Mouse (Mus musculus) forebrain, embryonic 10.5 days (tissue): Measurements from ENCODE around the gene Cptp. TPM values are rescaled to one million over a fixed set of nuclear protein-coding genes. Genes with fewer than 3 reads are reported as not detected.
A peak's percentile ranks its signal among the peaks of the same experiment; 100 is the strongest.

Experiments used
- DNase-seq: peaks from one replicate; pipeline ENCODE4 v3.0.0-alpha.2; 2017; ENCODE audit warnings: low spot score; ENCODE audit errors: extremely low spot score
- H3K27ac ChIP-seq: fragments of 300-500 bp; sonication (generic); 2 replicates; pipeline ENCODE4 v1.5.1; 2016; ENCODE audit warnings: mild to moderate bottlenecking
- H3K27me3 ChIP-seq: fragments of 300-500 bp; sonication (generic); 2 replicates; pipeline ENCODE4 v1.6.1; 2016; ENCODE audit warnings: mild to moderate bottlenecking; ENCODE audit not compliant: poor library complexity, severe bottlenecking
- H3K36me3 ChIP-seq: fragments of 300-500 bp; sonication (generic); replicated peaks from 2 replicates; pipeline ENCODE4 v1.6.1; 2016; ENCODE audit warnings: mild to moderate bottlenecking, moderate library complexity
- H3K4me1 ChIP-seq: fragments of 300-500 bp; sonication (generic); 2 replicates; pipeline ENCODE4 v1.6.1; 2016
- H3K4me3 ChIP-seq: fragments of 300-500 bp; sonication (generic); 2 replicates; pipeline ENCODE4 v1.5.1; 2016; ENCODE audit warnings: mild to moderate bottlenecking, moderate library complexity
- H3K9me3 ChIP-seq: fragments of 300-500 bp; sonication (generic); 2 replicates; pipeline ENCODE4 v1.6.1; 2016; ENCODE audit warnings: mild to moderate bottlenecking, moderate library complexity
- WGBS: fragments of 180-500 bp; shearing (Covaris S2); methylation state at CpG from one replicate; pipeline ENCODE4 v1.1.7; 2016; 5-methylcytosine and 5-hydroxymethylcytosine counted together
- polyA plus RNA-seq: library from polyadenylated mRNA; unstranded; fragments of >200 nt; fragmentation: Nextera tagmentation; extraction: Ambion mirVana; gene quantifications from 2 replicates; pipeline ENCODE4 v1.2.1, GENCODE M21; 2016

Gene Cptp
- polyA plus RNA-seq, 1 experiment from 2014 or later = 24.0 TPM

DNA sequence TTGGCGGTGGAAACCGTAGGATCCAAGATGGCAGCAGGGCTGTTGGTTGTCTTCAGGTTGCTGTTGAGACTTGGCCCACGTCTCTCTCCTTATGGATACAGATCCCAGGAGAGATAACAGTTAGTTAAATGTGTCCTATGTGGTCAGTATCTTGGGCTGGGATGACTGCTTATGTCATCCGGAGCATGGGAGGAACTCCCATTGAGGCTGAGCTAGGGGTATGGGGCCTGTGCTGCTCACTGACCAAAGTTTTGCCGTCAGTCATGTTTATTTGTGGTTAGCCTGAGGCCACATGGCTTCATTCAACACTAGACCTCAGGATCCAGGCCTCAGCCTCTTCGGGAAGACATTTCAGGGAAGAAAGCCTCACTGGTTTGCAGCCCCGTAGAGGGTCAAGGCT lies 2.2 kb upstream of the Cptp start:
- WGBS = 96% methylated on average over 7 of the region's 7 CpGs
- Histone ChIP-seq H3K9me3 (no peaks in the 10 kb centered on the region), H3K4me1 (peaks cover 26% of the 10 kb centered on the region), H3K4me3 (no peak overlapping the region), H3K36me3 (peaks cover 62% of the 10 kb centered on the region), H3K27ac (no peak overlapping the region), H3K27me3 (no peaks in the 10 kb centered on the region)
- DNase-seq = no peak

DNA sequence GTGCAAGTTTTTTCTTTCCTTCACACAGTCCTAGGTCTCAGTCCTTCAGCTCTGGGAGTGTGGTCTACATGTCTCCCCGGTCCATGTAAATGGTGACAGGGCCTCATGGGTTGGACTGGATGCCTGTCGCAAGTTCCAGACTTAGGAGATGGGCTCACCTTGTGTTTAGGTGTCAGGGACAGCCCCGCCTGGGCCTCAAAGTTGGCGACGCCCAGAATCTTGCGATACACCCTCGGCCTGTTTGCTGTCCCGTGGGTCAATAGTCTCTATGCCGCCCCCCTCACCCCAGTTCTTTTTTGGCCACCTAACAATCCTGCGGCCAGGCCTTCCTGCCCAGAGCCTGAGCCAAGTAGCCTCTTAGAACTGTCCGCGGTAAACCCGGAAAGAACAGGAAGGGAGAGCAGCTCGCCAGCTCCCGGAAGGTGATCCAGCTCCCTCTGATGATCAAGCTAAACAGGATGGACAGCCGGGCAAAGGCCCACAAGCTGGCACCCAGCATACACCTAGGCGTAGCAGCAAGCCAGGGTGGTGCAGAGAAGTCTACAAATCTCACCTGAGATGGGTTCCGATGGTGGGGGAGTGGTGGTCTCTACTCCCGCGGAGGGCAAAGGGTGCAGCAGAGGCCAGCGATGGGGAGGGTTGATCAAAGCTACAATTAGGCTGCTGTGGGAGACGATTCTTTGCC lies 484 bp downstream of the Cptp start:
- peaks cover 56% of the 10 kb centered on the region for H3K36me3 ChIP-seq
- WGBS = 14% methylated on average over 22 of the region's 22 CpGs

DNA sequence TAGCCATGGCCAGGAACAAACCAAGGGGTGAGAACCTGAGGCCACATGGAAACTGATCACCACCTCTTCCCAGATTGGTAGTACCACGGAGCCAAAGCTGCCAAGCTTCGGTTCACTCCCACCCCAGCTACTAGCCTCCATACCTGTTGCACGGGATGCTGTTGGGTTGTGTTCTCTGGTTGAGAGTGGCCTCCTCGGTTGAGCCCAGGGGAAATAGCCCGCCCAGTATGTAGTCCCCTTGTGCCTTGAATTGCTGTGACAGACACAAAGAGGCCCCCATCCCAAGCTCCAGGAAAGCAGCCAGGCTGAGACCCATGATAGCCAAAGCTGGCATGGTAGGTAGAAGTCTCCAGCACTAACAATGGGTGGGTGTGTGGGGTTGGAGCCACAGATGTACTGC lies 6.2 kb downstream of the Cptp start, which contains the start of gene Tas1r3:
TSS of gene Tas1r3 (minus strand) at position 362 of the 400 bp plus-strand sequence.
- no peak for DNase-seq
- H3K4me3 ChIP-seq = no peak within 1 kb of the TSS
- H3K27ac ChIP-seq = no peak within 1 kb of the TSS
- no peaks in the 10 kb centered on the region for H3K9me3 ChIP-seq
- no peaks in the 10 kb centered on the region for H3K27me3 ChIP-seq
- H3K4me1 ChIP-seq = no peaks in the 10 kb centered on the region
- 83% methylated on average over 5 of the region's 5 CpGs for WGBS
- H3K36me3 ChIP-seq = peaks cover 66% of the 10 kb centered on the region

More for the DNA sequence above, 484 bp downstream of the Cptp start:
- peaks cover 26% of the 10 kb centered on the region for H3K4me1 ChIP-seq
- H3K9me3 ChIP-seq = no peaks in the 10 kb centered on the region
- H3K27ac ChIP-seq = peak overlapping the region; percentile 88
- DNase-seq = no peak
- peak overlapping the region; percentile 84 for H3K4me3 ChIP-seq
- no peaks in the 10 kb centered on the region for H3K27me3 ChIP-seq

DNA sequence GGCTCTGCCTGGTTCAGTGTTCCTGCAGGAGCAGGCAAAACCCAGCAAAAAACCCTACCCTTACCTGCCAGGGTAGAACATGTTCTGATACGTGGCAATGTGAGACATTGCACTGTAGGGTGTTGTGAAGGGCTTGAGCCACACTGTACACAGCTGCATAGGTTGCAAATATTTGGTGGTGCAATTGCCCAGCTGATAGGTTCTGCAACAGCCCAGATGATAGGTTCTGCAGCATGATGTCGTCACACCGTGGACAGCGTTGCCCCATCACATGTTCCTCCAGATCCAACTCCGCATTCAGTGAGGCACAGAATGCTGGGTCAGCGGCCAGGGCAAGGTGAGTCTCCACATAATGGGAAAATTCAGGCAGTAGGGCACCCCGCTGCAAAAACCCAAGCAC lies 7.5 kb downstream of the Cptp start:
- H3K27ac ChIP-seq = no peak overlapping the region
- no peak for DNase-seq
- H3K36me3 ChIP-seq = peaks cover 76% of the 10 kb centered on the region
- no peaks in the 10 kb centered on the region for H3K4me1 ChIP-seq
- WGBS = 91% methylated on average over 7 of the region's 7 CpGs
- H3K9me3 ChIP-seq = no peaks in the 10 kb centered on the region
- no peak overlapping the region for H3K4me3 ChIP-seq
- no peaks in the 10 kb centered on the region for H3K27me3 ChIP-seq

DNA sequence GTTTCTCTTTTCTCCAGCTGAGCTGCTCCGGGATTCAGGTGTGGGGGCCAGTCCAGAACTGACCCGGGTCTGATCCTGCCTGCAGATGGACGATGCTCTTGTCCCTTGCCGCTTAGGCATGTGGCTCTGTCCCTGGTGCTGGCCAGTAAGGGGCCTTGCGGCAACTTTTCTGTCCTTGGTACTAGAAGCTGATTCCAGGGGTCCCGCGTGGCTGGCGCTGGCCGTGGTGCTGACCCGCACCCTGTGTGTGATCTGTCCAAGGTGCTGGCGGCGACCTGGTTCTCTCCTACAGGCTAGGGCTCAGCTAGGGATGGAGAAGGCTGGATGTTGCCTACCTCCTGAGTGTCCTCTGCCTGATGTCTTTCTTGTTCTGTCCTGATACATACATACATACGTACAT lies 9.9 kb downstream of the Cptp start:
- Histone ChIP-seq H3K36me3 (peaks cover 77% of the 10 kb centered on the region), H3K4me1 (no peaks in the 10 kb centered on the region), H3K27me3 (no peaks in the 10 kb centered on the region), H3K9me3 (no peaks in the 10 kb centered on the region), H3K4me3 (no peak overlapping the region), H3K27ac (no peak overlapping the region)
- WGBS = 31% methylated on average over 13 of the region's 13 CpGs
- peak; percentile 74 for DNase-seq

DNA sequence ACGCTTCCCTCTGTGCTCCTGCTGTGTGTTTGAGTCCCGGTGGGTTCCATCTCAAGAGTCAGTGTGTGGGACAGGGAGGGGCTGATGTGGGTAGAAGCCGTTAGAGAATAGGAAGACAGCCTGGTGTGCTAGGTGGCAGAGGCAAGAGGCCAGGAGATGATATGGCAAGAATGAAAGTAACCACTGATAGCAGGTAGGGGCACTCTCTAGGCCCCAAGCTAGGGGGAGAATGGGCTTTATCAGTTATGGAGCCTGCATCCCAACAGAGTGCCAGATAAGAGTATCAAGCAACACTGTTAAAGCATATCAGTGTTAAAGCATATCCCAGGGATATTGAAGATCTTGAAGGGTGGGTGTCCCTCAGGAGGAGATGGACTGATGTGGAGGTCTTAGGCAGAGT lies 12.4 kb downstream of the Cptp start:
- 92% methylated on average over 3 of the region's 3 CpGs for WGBS
- H3K36me3 ChIP-seq = peaks cover 94% of the 10 kb centered on the region
- H3K4me3 ChIP-seq = no peak overlapping the region
- H3K9me3 ChIP-seq = no peaks in the 10 kb centered on the region
- H3K27me3 ChIP-seq = no peaks in the 10 kb centered on the region
- DNase-seq = no peak
- no peak overlapping the region for H3K27ac ChIP-seq
- H3K4me1 ChIP-seq = no peaks in the 10 kb centered on the region

DNA sequence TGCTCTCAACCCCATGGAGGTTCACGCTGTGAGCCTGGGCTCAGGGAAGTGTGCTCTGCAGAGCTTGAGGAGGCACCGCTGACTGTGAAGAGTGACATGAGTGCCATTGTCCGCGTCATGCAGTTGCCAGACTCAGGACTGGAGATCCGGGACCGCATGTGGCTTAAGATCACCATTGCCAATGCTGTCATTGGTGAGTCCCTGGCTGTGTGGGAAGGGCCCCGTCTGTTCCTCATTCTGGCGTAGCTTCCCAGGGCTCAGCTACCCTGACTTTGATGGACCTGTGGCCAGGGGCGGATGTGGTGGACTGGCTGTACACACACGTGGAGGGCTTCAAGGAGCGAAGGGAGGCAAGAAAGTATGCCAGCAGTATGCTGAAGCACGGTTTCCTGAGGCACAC lies 13.2 kb downstream of the Cptp start:
- Histone ChIP-seq H3K27me3 (no peaks in the 10 kb centered on the region), H3K9me3 (no peaks in the 10 kb centered on the region), H3K27ac (no peak overlapping the region), H3K4me3 (no peak overlapping the region), H3K4me1 (no peaks in the 10 kb centered on the region), H3K36me3 (peaks cover 89% of the 10 kb centered on the region)
- WGBS = 93% methylated on average over 12 of the region's 12 CpGs
- no peak for DNase-seq

DNA sequence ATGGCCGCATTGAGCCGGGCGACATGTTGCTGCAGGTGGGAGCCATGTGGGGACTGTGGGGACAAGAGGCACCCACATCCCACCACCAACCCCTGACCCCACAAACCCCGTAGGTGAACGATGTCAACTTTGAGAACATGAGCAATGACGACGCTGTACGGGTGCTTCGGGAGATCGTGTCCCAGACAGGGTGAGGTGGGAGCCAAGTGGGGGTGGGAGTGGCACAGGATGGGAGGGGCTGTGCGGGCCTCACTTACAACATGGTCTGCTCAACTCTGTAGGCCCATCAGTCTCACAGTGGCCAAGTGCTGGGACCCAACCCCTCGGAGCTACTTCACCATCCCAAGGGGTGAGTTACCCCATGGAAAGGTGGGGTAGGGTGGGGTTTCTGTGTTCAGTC lies 14.2 kb downstream of the Cptp start:
- WGBS = 98% methylated on average over 12 of the region's 12 CpGs
- Histone ChIP-seq H3K4me3 (no peak overlapping the region), H3K27me3 (no peaks in the 10 kb centered on the region), H3K9me3 (no peaks in the 10 kb centered on the region), H3K36me3 (peaks cover 87% of the 10 kb centered on the region), H3K27ac (no peak overlapping the region), H3K4me1 (peaks cover 6% of the 10 kb centered on the region)
- no peak for DNase-seq

DNA sequence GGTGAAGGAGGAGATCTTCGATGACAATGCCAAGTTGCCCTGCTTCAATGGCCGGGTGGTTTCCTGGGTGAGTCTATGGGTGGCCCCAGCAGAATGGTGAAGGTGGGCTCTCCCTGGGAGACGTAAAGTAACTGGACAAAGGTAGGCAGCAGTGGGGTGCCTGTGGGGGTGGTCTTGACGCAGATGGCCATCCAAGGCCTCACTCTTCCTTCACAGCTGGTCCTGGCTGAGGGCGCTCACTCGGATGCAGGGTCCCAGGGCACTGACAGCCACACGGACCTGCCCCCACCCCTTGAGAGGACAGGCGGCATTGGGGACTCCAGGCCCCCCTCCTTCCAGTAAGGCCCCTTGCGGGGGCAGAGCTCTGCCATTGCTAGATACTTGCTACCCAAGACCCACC lies 15.8 kb downstream of the Cptp start:
- WGBS = 92% methylated on average over 9 of the region's 9 CpGs
- no peak overlapping the region for H3K27ac ChIP-seq
- H3K27me3 ChIP-seq = no peaks in the 10 kb centered on the region
- no peaks in the 10 kb centered on the region for H3K9me3 ChIP-seq
- H3K4me1 ChIP-seq = peaks cover 22% of the 10 kb centered on the region
- DNase-seq = no peak
- no peak overlapping the region for H3K4me3 ChIP-seq
- H3K36me3 ChIP-seq = peaks cover 73% of the 10 kb centered on the region

DNA sequence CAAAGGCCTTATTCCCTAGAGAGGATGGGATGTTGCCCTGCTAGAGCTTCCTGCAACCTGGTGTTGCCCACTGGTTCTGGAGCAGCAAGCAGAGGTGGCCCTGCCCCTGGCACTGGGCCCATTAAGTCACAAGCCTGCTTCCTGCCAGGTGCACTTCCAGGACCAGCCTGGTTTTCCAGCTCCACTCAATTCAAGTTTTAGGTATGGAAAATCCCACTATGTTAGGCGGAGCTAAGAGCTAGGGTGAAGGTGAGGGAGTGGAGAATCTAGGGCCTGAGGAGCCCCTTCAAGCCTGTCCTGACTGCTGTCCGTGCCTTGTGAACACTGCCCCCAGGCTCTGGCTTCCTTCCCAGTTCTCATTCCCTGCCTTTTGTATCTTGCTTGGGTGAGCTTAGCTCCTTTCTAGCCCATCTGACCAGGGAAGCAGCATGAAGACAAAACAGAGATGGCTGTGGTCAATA lies 17.3 kb downstream of the Cptp start:
- Histone ChIP-seq H3K9me3 (no peaks in the 10 kb centered on the region), H3K27me3 (no peaks in the 10 kb centered on the region), H3K27ac (no peak overlapping the region), H3K36me3 (peaks cover 59% of the 10 kb centered on the region), H3K4me1 (peaks cover 33% of the 10 kb centered on the region), H3K4me3 (no peak overlapping the region)
- DNase-seq = no peak
- 86% methylated on average over 2 of the region's 2 CpGs for WGBS

DNA sequence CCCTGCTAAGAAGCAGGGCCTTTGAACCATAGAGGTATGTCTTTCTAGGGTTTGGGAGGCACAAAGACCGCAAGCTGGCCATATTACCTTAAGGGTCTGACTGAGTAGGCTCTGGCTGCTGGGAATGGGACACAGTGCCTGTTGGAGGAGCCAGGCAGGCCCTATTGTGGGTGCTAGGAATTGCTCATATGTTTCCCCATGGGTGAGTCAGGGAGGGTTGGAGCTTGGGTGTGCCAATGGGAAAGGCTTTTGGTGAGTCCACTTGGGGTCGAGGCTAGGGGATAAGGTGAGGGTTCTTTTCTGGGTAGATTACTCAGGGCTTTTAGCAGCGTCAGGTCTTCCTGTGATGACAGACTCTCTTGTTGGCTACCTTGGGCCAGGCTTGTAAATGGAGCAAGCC lies 17.9 kb downstream of the Cptp start:
- Histone ChIP-seq H3K27me3 (no peaks in the 10 kb centered on the region), H3K9me3 (no peaks in the 10 kb centered on the region), H3K4me1 (peaks cover 39% of the 10 kb centered on the region), H3K36me3 (peaks cover 53% of the 10 kb centered on the region), H3K4me3 (no peak overlapping the region), H3K27ac (no peak overlapping the region)
- DNase-seq = no peak
- 94% methylated on average over 3 of the region's 3 CpGs for WGBS

DNA sequence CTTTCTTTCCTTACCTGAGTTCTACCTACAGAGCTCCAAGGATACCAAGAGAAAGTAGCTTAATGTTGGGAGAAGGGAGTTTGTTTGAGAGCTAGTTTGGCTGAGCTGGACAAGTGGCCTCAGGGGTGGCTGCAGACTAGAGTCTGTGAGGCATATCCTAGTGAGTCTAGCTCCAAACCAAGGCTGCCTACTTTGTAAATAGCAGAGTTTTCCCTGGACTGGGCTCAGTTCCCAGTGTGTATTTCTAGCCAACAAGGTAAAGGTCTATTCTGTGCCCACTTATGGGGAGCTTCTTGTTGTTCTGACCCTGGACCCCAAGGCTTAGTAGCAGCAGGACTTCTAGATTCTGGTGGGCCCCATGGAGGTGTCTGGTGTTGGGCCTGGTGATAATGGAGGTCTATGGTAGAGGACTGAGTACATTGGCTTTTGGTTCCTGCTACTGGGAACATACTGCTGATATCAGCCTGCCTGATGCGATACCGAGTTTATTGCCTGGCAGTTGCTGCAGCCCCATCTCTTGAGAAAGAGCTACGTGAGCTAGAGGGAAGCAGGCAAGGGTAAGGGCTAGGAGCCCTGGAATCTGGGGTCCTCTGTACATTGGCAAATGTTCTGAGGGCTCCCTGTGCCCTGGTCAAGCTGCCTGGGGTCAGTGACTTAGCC lies 19.3 kb downstream of the Cptp start:
- Histone ChIP-seq H3K9me3 (no peaks in the 10 kb centered on the region), H3K4me3 (peak overlapping the region; percentile 6; the same call in 1 of the 2 replicates), H3K36me3 (peaks cover 38% of the 10 kb centered on the region), H3K4me1 (peaks cover 40% of the 10 kb centered on the region), H3K27me3 (no peaks in the 10 kb centered on the region), H3K27ac (no peak overlapping the region)
- DNase-seq = no peak
- WGBS = 92% methylated on average over 3 of the region's 3 CpGs

DNA sequence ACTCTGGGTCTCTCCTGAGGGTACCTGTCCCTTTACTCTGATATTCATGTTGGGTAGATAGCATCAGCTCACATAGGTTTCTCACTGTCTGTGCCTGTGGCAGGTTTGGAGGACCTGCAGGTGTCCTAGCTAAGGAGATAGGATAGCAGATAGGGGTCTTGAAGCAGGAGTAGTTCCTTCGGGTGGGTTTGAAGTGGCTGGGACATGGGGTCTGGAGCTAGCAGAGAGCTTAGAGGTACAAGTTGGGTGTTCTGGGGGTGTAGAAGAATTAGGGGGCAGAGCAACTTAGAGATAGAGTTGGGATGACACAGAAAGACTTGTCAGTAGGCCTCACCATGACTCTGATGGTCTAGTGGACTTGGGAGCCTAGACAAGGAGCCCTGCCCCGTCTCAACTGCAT lies 19.8 kb downstream of the Cptp start:
- H3K4me1 ChIP-seq = peaks cover 40% of the 10 kb centered on the region
- no peaks in the 10 kb centered on the region for H3K9me3 ChIP-seq
- peak overlapping the region; percentile 88; the same call in 1 of the 2 replicates for H3K4me3 ChIP-seq
- no peaks in the 10 kb centered on the region for H3K27me3 ChIP-seq
- H3K27ac ChIP-seq = no peak overlapping the region
- H3K36me3 ChIP-seq = peaks cover 33% of the 10 kb centered on the region
- DNase-seq = no peak
- 88% methylated on average over 2 of the region's 2 CpGs for WGBS
